Mouse (Mus musculus): Measurements from ENCODE around the gene Sardh. TPM values are rescaled to one million over a fixed set of nuclear protein-coding genes. Genes with fewer than 3 reads are reported as not detected.

Gene Sardh
- total and polyA plus RNA-seq, 3 experiments: 4.7 to 19.1 (median 6.5) TPM

DNA sequence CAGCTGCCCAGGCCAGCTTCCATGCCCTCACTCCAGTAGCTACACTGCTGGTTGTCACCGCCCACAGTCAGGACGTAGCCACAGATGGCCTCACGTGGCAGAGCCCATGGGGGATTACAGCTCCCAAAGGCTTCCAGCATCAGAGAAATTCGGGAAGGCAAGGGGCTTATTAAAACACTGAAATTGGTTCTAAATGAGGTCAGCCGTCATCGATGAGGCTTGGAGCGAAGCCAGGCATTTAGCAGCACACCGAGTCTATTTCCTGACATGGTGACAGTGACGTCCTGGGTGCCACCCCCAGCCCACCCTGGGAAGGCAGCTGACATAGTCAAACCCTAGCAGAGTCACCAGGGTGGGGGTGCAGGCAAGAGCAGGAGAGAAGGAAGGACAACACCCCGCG is 85.5 kb downstream of the Sardh start:
- no peak overlapping the region for H3K27ac ChIP-seq
- no peaks in the 10 kb centered on the region for H3K4me1 ChIP-seq (ENCODE audit: control insufficient read depth, insufficient read depth, low read length)
- intact Hi-C loops (cut with DNase I): no loop called here
- DNase-seq: no peak
- H3K9ac ChIP-seq (ENCODE audit: low read depth, low read length): no peak overlapping the region
- H3K27me3 ChIP-seq (ENCODE audit: control insufficient read depth, insufficient read depth, low read length): no peaks in the 10 kb centered on the region
- no peaks in the 10 kb centered on the region for H3K36me3 ChIP-seq (ENCODE audit: control insufficient read depth, insufficient read depth, low read length)
- 55% methylated on average over 11 of the region's 11 CpGs for WGBS
- no peaks in the 10 kb centered on the region for H3K79me2 ChIP-seq (replicated peaks; ENCODE audit: control insufficient read depth, insufficient read depth, low read length)
- no peak overlapping the region for H3K4me3 ChIP-seq
- TF ChIP-seq EP300 (IDR thresholded peaks at IDR 0.05; ENCODE audit: insufficient read depth, low read depth, low read length) (no peak), CTCF (IDR thresholded peaks at IDR 0.05) (no peak), POLR2A (IDR thresholded peaks at IDR 0.05; ENCODE audit: insufficient read depth, low read depth, low read length) (no peak)

DNA sequence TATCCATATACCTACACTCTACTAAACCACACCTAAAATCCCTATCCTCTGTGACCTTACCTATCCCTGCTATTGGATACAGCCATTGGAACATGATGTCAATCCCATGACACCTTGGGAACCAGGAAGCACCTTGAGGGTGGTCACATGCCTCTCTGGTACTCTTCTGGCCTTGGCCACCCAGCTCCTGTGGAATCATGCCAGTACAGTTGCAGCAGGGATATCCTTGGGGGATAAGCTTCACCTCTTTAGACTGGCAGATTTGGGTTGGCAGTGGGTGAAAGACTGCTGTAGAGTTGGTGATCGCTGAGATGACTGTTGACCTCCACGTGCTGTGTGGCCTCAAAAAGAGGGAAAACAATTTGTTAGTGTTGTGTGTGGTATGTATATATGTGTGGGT is 86.6 kb downstream of the Sardh start:
- no peaks in the 10 kb centered on the region for H3K79me2 ChIP-seq (replicated peaks; ENCODE audit: control insufficient read depth, insufficient read depth, low read length)
- H3K27me3 ChIP-seq (ENCODE audit: control insufficient read depth, insufficient read depth, low read length): no peaks in the 10 kb centered on the region
- no peaks in the 10 kb centered on the region for H3K36me3 ChIP-seq (ENCODE audit: control insufficient read depth, insufficient read depth, low read length)
- no peak for DNase-seq
- no peak overlapping the region for H3K4me3 ChIP-seq
- H3K27ac ChIP-seq: no peak overlapping the region
- 90% methylated on average over 2 of the region's 2 CpGs for WGBS
- TF ChIP-seq CTCF (IDR thresholded peaks at IDR 0.05) (no peak), POLR2A (IDR thresholded peaks at IDR 0.05; ENCODE audit: insufficient read depth, low read depth, low read length) (no peak), EP300 (IDR thresholded peaks at IDR 0.05; ENCODE audit: insufficient read depth, low read depth, low read length) (no peak)
- no peak overlapping the region for H3K9ac ChIP-seq (ENCODE audit: low read depth, low read length)
- intact Hi-C loops (cut with DNase I): no loop called here
- no peaks in the 10 kb centered on the region for H3K4me1 ChIP-seq (ENCODE audit: control insufficient read depth, insufficient read depth, low read length)

DNA sequence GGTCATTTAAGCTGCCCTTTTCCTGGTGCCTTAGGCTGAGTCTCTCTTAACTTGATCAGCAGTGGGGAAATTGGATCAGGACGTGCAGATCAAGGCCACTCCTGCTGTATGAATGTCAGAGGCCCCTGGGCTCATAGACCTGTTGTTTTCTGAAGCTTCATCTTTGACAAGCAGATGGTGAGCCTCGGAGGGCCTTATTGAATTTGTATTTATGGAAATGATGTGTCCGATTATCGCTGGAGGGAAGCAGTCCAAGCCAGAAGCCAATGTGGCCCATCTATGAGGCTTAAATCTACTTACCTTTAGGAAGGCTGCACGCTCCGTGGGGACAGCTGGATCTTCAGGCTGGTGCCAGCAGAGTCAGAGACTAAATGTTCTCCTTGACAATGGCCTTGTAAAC is 91.5 kb downstream of the Sardh start:
- no peak overlapping the region for H3K4me3 ChIP-seq
- no peak for TF ChIP-seq EP300 (IDR thresholded peaks at IDR 0.05; ENCODE audit: insufficient read depth, low read depth, low read length)
- no peak for TF ChIP-seq CTCF (IDR thresholded peaks at IDR 0.05)
- H3K27ac ChIP-seq: no peak overlapping the region
- no peaks in the 10 kb centered on the region for H3K4me1 ChIP-seq (ENCODE audit: control insufficient read depth, insufficient read depth, low read length)
- DNase-seq: no peak
- no peaks in the 10 kb centered on the region for H3K36me3 ChIP-seq (ENCODE audit: control insufficient read depth, insufficient read depth, low read length)
- intact Hi-C loops (cut with DNase I): no loop called here
- no peak overlapping the region for H3K9ac ChIP-seq (ENCODE audit: low read depth, low read length)
- no peaks in the 10 kb centered on the region for H3K27me3 ChIP-seq (ENCODE audit: control insufficient read depth, insufficient read depth, low read length)
- no peaks in the 10 kb centered on the region for H3K79me2 ChIP-seq (replicated peaks; ENCODE audit: control insufficient read depth, insufficient read depth, low read length)
- 87% methylated on average over 6 of the region's 6 CpGs for WGBS

DNA sequence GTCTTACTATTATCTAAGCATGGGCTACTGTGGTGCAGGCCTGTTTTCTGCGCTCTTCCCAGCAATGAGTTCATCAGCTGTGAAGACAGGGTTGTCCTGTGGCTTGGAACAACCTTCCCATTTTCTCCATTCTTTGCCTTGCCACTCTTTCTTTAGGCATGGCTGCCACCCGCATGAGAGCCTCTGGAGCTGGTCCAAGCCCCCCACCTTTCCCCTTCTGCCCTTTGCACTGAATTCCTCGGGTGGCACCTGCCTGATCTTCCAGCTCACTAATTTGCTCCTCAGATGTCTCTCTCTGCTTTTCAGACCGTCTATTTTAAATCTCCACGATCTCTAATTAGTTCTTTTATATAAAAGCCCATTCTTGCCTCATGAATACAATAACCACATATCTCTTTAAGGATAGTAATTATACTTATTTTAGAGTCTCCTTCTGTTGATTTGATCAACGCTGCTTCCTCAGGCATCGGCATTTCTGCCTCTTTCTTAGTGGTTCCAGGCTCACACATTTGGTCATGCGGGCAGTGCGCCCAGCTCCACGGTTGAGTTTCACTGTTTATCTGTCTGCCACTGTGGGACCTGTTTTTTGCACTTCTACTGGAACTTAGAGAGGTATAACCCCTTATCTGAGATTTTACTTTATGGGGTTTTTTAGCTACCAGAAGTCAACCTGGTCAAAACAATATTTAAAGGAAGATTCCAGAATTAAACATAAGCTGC is 93.5 kb downstream of the Sardh start:
- no peak for DNase-seq
- Histone ChIP-seq H3K27ac (no peak overlapping the region), H3K4me3 (no peak overlapping the region), H3K27me3 (ENCODE audit: control insufficient read depth, insufficient read depth, low read length) (no peaks in the 10 kb centered on the region), H3K36me3 (ENCODE audit: control insufficient read depth, insufficient read depth, low read length) (no peaks in the 10 kb centered on the region), H3K4me1 (ENCODE audit: control insufficient read depth, insufficient read depth, low read length) (no peaks in the 10 kb centered on the region), H3K9ac (ENCODE audit: low read depth, low read length) (no peak overlapping the region), H3K79me2 (replicated peaks; ENCODE audit: control insufficient read depth, insufficient read depth, low read length) (no peaks in the 10 kb centered on the region)
- TF ChIP-seq POLR2A (IDR thresholded peaks at IDR 0.05; ENCODE audit: insufficient read depth, low read depth, low read length) (no peak), CTCF (IDR thresholded peaks at IDR 0.05) (no peak), EP300 (IDR thresholded peaks at IDR 0.05; ENCODE audit: insufficient read depth, low read depth, low read length) (no peak)
- intact Hi-C loops (cut with DNase I): no loop called here
- 79% methylated on average over 10 of the region's 10 CpGs for WGBS

DNA sequence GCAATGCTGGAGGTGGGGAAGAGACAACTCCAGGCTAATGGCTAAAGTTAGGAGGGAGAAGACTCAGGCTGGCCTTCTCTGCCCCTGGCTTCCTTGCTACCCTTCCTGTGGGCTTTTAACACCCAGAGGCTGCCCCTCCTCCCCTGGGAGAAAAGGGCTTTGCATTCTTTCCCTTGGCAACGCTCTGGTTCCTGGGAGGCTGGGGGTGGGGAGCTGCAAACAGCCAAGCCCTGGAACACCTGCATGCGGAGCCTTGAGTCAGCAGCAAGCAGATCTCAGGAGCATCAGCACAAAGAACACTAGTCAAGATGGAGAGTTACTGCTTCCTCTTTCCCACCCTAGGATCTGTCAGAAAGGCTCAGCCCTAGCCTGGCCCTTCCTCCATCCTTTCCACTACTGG is 98.7 kb downstream of the Sardh start:
- no peak overlapping the region for H3K4me3 ChIP-seq
- 30% methylated on average over 2 of the region's 2 CpGs for WGBS
- no peaks in the 10 kb centered on the region for H3K4me1 ChIP-seq (ENCODE audit: control insufficient read depth, insufficient read depth, low read length)
- H3K9ac ChIP-seq (ENCODE audit: low read depth, low read length): no peak overlapping the region
- no peaks in the 10 kb centered on the region for H3K36me3 ChIP-seq (ENCODE audit: control insufficient read depth, insufficient read depth, low read length)
- H3K79me2 ChIP-seq (replicated peaks; ENCODE audit: control insufficient read depth, insufficient read depth, low read length): no peaks in the 10 kb centered on the region
- no peak overlapping the region for H3K27ac ChIP-seq
- DNase-seq: no peak
- intact Hi-C loops (cut with DNase I): no loop called here
- no peaks in the 10 kb centered on the region for H3K27me3 ChIP-seq (ENCODE audit: control insufficient read depth, insufficient read depth, low read length)
- no peak for TF ChIP-seq EP300 (IDR thresholded peaks at IDR 0.05; ENCODE audit: insufficient read depth, low read depth, low read length)
- TF ChIP-seq POLR2A (IDR thresholded peaks at IDR 0.05; ENCODE audit: insufficient read depth, low read depth, low read length): no peak
- TF ChIP-seq CTCF (IDR thresholded peaks at IDR 0.05): no peak

DNA sequence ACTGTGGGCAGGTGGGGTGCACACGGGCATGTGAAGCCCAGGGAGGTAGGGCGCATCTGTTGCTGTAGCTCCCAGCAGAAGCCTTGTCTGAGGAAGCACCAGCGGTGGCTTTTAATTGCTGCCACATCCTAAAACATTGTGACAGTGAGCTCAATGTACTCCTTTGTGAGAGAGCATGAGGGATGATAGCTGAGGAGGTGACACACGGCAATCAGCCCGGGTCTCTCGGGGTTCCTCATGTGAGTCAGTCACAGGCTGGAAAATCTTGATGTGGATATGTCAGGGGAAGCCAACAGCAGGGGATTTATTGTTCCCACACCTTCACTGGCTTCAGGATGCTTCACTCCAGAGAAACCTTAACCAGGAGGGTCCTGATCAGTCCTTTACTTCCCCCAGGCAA is 101.3 kb downstream of the Sardh start:
- no peak overlapping the region for H3K27ac ChIP-seq
- H3K4me3 ChIP-seq: no peak overlapping the region
- H3K27me3 ChIP-seq (ENCODE audit: control insufficient read depth, insufficient read depth, low read length): no peaks in the 10 kb centered on the region
- TF ChIP-seq CTCF (IDR thresholded peaks at IDR 0.05): no peak
- no peak for TF ChIP-seq POLR2A (IDR thresholded peaks at IDR 0.05; ENCODE audit: insufficient read depth, low read depth, low read length)
- TF ChIP-seq EP300 (IDR thresholded peaks at IDR 0.05; ENCODE audit: insufficient read depth, low read depth, low read length): no peak
- no peaks in the 10 kb centered on the region for H3K4me1 ChIP-seq (ENCODE audit: control insufficient read depth, insufficient read depth, low read length)
- intact Hi-C loops (cut with DNase I): no loop called here
- DNase-seq: no peak
- no peak overlapping the region for H3K9ac ChIP-seq (ENCODE audit: low read depth, low read length)
- WGBS: 72% methylated on average over 6 of the region's 6 CpGs
- no peaks in the 10 kb centered on the region for H3K79me2 ChIP-seq (replicated peaks; ENCODE audit: control insufficient read depth, insufficient read depth, low read length)
- no peaks in the 10 kb centered on the region for H3K36me3 ChIP-seq (ENCODE audit: control insufficient read depth, insufficient read depth, low read length)
